Mouse (Mus musculus) intestine, embryonic 15.5 days (tissue): ENCODE data around the gene Rab7b. TPM values are rescaled to one million over a fixed set of nuclear protein-coding genes. Genes with fewer than 3 reads are reported as not detected.

Experiments used
- ATAC-seq: fragments of 200-750 bp; cut with Nextera tagmentation; 2 replicates; pipeline ENCODE4 v1.8.0; 2017; ENCODE audit warnings: moderate TSS enrichment, moderate library complexity
- H3K27ac ChIP-seq: fragments of 300-500 bp; sonication (generic); 2 replicates; pipeline ENCODE4 v1.5.1; 2015; ENCODE audit warnings: mild to moderate bottlenecking, inconsistent platforms
- H3K27me3 ChIP-seq: fragments of 300-500 bp; sonication (generic); replicated peaks from 2 replicates; pipeline ENCODE4 v1.6.1; 2015; ENCODE audit warnings: inconsistent platforms
- H3K36me3 ChIP-seq: fragments of 300-500 bp; sonication (generic); 2 replicates; pipeline ENCODE4 v1.6.1; 2015; ENCODE audit warnings: inconsistent platforms
- H3K4me1 ChIP-seq: fragments of 300-500 bp; sonication (generic); replicated peaks from 2 replicates; pipeline ENCODE4 v1.6.1; 2015; ENCODE audit warnings: inconsistent platforms
- H3K4me2 ChIP-seq: fragments of 300-500 bp; sonication (generic); replicated peaks from 2 replicates; pipeline ENCODE4 v1.6.1; 2015; ENCODE audit warnings: mild to moderate bottlenecking, inconsistent platforms
- H3K4me3 ChIP-seq: fragments of 300-500 bp; sonication (generic); replicated peaks from 2 replicates; pipeline ENCODE4 v1.5.1; 2015; ENCODE audit warnings: inconsistent platforms
- H3K9ac ChIP-seq: fragments of 300-500 bp; sonication (generic); 2 replicates; pipeline ENCODE4 v1.6.1; 2015; ENCODE audit warnings: inconsistent platforms
- H3K9me3 ChIP-seq: fragments of 300-500 bp; sonication (generic); 2 replicates; pipeline ENCODE4 v1.6.1; 2016; ENCODE audit warnings: inconsistent platforms
- WGBS: fragments of 180-500 bp; shearing (Covaris S2); methylation state at CpG from one replicate; pipeline ENCODE4 v1.1.7; 2015; 5-methylcytosine and 5-hydroxymethylcytosine counted together
- polyA plus RNA-seq: library from polyadenylated mRNA; unstranded; fragments of >200 nt; fragmentation: Nextera tagmentation; extraction: Ambion mirVana; gene quantifications from 2 replicates; pipeline ENCODE4 v1.2.1, GENCODE M21; 2015

The Rab7b gene
- polyA plus RNA-seq, 1 experiment from 2014 or later = 5.0 TPM

DNA sequence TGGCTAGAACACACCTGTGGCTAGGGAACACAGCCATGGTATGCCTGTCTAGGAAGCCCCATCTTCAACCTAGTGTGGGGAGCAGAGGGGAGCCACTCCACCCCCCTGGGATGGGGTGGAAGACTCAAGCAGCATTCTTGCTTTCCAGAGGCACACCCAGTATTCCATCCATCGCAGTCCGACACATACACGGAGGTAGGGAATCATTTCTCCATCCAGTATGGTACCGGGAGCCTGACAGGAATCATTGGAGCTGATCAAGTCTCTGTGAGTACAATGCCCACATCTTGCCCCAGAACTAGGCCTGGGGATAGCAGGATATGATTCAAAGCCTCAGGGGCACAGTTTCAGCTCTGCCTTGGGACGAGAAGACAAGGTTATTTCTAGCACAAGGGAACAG, 24.4 kb upstream of the Rab7b start:
- no peak overlapping the region for H3K4me3 ChIP-seq
- H3K27me3 ChIP-seq = 0 out of 2 replicates have a peak, but pooled peaks cover 3% of the 10 kb centered on the region
- 85% methylated on average over 5 of the region's 5 CpGs for WGBS
- ATAC-seq = no peak
- H3K4me1 ChIP-seq = no peaks in the 10 kb centered on the region
- H3K4me2 ChIP-seq = no peak overlapping the region
- H3K9me3 ChIP-seq = no peaks in the 10 kb centered on the region
- no peak overlapping the region for H3K9ac ChIP-seq
- no peak overlapping the region for H3K27ac ChIP-seq
- H3K36me3 ChIP-seq = no peaks in the 10 kb centered on the region

DNA sequence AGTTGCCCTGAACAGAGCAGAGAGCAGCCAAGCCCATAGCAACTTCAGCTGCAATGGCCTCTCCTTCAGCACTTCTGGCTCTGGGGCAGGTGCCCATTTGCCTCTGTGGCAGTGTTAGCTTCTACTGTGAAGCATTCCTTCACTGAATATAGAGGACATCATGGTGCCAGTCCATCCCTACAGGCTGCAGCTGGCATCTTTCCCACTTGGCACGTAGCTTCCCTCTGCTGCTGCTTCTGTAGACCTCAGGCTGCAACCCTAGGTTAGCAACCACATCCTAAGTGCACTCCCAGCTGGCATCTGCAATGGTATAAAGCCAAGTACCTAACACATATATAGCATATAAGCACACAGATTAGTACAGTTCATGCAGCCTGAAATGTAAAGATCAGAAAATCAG, 22.6 kb upstream of the Rab7b start:
- Histone ChIP-seq H3K27ac (no peak overlapping the region), H3K4me1 (no peaks in the 10 kb centered on the region), H3K27me3 (0 out of 2 replicates have a peak, but pooled peaks cover 3% of the 10 kb centered on the region), H3K4me3 (no peak overlapping the region), H3K9me3 (no peaks in the 10 kb centered on the region), H3K36me3 (no peaks in the 10 kb centered on the region), H3K9ac (no peak overlapping the region), H3K4me2 (no peak overlapping the region)
- ATAC-seq = no peak
- 79% methylated on average over 1 of the region's 1 CpGs for WGBS

GRCm38 (mm10) chr1:131671113-131671512, 17.4 kb upstream of the Rab7b start:
- ATAC-seq = no peak
- WGBS = 87% methylated on average over 8 of the region's 8 CpGs

GRCm38 (mm10) chr1:131672361-131672760, 16.1 kb upstream of the Rab7b start:
- WGBS = 75% methylated on average over 7 of the region's 7 CpGs
- H3K9ac ChIP-seq = no peak overlapping the region
- no peaks in the 10 kb centered on the region for H3K9me3 ChIP-seq
- H3K27ac ChIP-seq = no peak overlapping the region
- H3K27me3 ChIP-seq = no peaks in the 10 kb centered on the region
- ATAC-seq = no peak
- H3K4me2 ChIP-seq = no peak overlapping the region
- no peak overlapping the region for H3K4me3 ChIP-seq
- no peaks in the 10 kb centered on the region for H3K36me3 ChIP-seq
- no peaks in the 10 kb centered on the region for H3K4me1 ChIP-seq

More at GRCm38 (mm10) chr1:131671113-131671512, 17.4 kb upstream of the Rab7b start:
- no peaks in the 10 kb centered on the region for H3K9me3 ChIP-seq
- H3K9ac ChIP-seq = no peak overlapping the region
- no peaks in the 10 kb centered on the region for H3K4me1 ChIP-seq
- no peaks in the 10 kb centered on the region for H3K36me3 ChIP-seq
- no peak overlapping the region for H3K4me2 ChIP-seq
- no peak overlapping the region for H3K4me3 ChIP-seq
- H3K27ac ChIP-seq = no peak overlapping the region
- H3K27me3 ChIP-seq = no peaks in the 10 kb centered on the region

DNA sequence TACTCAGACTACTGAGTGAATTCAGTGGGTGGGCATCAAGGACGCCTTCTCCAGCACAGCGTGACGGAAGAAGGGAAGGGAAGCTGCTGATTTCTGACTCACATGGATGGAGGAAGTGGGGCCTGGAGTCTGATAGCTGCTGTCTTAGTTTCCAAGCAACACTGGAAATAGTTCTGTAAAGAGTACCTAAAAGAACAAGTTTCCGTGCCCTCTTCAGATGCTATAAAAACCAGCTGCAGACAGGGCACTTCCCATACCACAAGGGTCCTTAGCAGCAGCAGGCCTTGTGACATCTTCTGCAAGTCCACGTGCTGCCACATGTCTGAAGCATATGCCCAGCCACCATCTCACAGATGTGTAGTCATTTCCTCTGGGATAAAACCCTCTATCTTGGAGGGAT, 8.9 kb upstream of the Rab7b start:
- Histone ChIP-seq H3K27ac (no peak overlapping the region), H3K9ac (no peak overlapping the region), H3K9me3 (no peaks in the 10 kb centered on the region), H3K4me3 (no peak overlapping the region), H3K36me3 (no peaks in the 10 kb centered on the region), H3K27me3 (no peaks in the 10 kb centered on the region), H3K4me1 (no peaks in the 10 kb centered on the region), H3K4me2 (no peak overlapping the region)
- ATAC-seq = no peak
- WGBS = 79% methylated on average over 5 of the region's 5 CpGs

GRCm38 (mm10) chr1:131687739-131688138, 756 bp upstream of the Rab7b start:
- no peak overlapping the region for H3K27ac ChIP-seq
- no peak overlapping the region for H3K4me2 ChIP-seq
- no peaks in the 10 kb centered on the region for H3K27me3 ChIP-seq
- WGBS = 91% methylated on average over 2 of the region's 2 CpGs
- no peak for ATAC-seq
- no peak overlapping the region for H3K9ac ChIP-seq
- no peak overlapping the region for H3K4me3 ChIP-seq
- no peaks in the 10 kb centered on the region for H3K9me3 ChIP-seq
- no peaks in the 10 kb centered on the region for H3K4me1 ChIP-seq
- H3K36me3 ChIP-seq = no peaks in the 10 kb centered on the region

- Histone ChIP-seq H3K4me2 (no peak overlapping the region; the same call in 1 of the 2 replicates), H3K4me3 (no peak overlapping the region), H3K4me1 (no peaks in the 10 kb centered on the region), H3K36me3 (no peaks in the 10 kb centered on the region), H3K9ac (no peak overlapping the region), H3K9me3 (no peaks in the 10 kb centered on the region), H3K27me3 (no peaks in the 10 kb centered on the region), H3K27ac (0 out of 2 replicates have a peak overlapping the region, but pooled peaks have one; percentile 6)
- 76% methylated on average over 3 of the region's 3 CpGs for WGBS
- no peak for ATAC-seq
These were observed 521 bp downstream of the Rab7b start for GRCm38 (mm10) chr1:131689016-131689415.

DNA sequence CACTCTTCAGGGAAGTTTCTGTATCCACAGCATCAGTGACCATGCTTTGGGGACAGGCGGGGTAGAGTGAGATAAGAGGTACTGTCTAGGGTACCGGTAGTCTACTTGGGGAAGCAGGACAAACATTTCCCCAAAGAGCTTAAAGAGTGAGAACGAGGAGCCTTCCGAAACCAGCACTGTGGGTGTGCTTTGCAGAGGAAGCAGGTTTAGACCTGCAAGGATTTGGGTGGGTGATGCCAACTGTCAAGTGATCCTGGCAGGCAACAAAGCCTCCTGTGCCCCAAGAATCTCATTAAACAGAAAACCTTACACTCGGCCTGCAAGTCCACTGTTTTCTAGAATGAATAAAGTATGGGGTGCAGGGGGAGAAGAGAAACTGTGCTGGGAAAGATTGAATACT, 1.4 kb downstream of the Rab7b start:
- Histone ChIP-seq H3K4me2 (no peak overlapping the region), H3K9ac (no peak overlapping the region), H3K36me3 (no peaks in the 10 kb centered on the region), H3K4me1 (no peaks in the 10 kb centered on the region), H3K27me3 (no peaks in the 10 kb centered on the region), H3K4me3 (no peak overlapping the region), H3K27ac (no peak overlapping the region), H3K9me3 (no peaks in the 10 kb centered on the region)
- ATAC-seq = no peak
- WGBS = 83% methylated on average over 5 of the region's 5 CpGs

DNA sequence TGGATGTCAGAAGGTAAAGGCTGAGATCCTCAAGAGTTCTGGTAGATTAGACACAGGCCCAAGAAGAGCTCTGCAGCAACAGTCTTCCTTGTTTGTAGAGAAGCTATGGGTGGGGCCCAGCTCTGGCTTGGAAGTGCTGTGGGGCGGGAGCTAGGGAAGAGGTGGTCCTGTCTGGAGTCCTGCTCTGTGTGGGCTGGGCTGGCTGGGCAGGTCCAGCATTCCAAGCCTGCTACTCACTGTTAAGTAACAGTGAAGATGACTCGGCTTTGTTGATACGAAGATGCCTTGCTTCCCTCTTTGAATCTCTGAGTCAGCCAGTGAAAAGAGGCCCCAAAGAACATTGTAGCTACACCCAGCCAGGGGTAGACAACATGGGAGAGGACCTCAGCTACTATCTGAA, 1.9 kb downstream of the Rab7b start:
- 19% methylated on average over 3 of the region's 3 CpGs for WGBS
- H3K9ac ChIP-seq = no peak overlapping the region

DNA sequence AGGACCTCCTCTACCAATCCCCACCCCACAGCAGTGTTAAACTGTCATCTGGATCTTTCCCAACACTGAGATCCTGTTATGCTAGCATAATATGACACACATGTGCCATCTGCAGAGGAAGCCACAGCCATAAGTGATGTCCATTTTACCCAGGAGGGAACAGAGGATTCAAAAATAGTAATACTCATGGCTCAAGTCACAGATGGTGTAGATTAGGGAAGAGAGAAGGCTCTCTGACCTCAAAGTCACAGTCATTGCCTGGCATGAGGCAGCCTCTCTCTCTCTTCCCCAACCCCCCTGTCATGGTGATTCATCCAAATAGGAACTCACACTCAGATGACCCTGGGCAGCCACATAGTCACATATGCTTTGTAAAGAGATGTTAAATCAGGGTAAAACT, 2.9 kb downstream of the Rab7b start:
- Histone ChIP-seq H3K27ac (no peak overlapping the region), H3K27me3 (no peaks in the 10 kb centered on the region), H3K4me2 (no peak overlapping the region), H3K4me1 (no peaks in the 10 kb centered on the region), H3K9me3 (no peaks in the 10 kb centered on the region), H3K9ac (no peak overlapping the region), H3K36me3 (no peaks in the 10 kb centered on the region), H3K4me3 (no peak overlapping the region)
- no peak for ATAC-seq

More for the DNA sequence above, 1.9 kb downstream of the Rab7b start:
- H3K27me3 ChIP-seq = no peaks in the 10 kb centered on the region
- H3K9me3 ChIP-seq = no peaks in the 10 kb centered on the region
- peak; percentile 89 for ATAC-seq
- no peak overlapping the region for H3K4me3 ChIP-seq
- H3K36me3 ChIP-seq = no peaks in the 10 kb centered on the region
- H3K27ac ChIP-seq = no peak overlapping the region
- no peak overlapping the region for H3K4me2 ChIP-seq
- H3K4me1 ChIP-seq = no peaks in the 10 kb centered on the region

DNA sequence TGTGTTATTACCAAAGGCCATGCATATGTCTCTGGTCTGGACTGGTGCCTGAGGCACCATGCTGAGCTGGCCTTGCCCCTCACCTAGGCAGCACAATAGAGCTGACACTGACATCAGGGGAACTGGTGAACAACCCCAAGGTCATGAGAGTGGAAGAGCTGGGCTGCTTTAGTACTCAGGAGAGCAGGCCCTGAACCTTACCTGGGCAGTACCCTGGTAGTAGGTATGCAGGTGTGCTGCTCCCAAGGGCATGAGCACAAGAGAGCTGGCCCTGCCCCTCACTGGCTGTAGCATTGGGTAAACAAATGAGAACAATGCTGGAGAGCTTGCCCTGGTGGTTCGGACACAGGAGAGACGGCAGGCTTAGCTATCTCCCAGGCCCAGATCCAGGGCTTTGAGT, 6.8 kb downstream of the Rab7b start:
- no peaks in the 10 kb centered on the region for H3K9me3 ChIP-seq
- no peaks in the 10 kb centered on the region for H3K27me3 ChIP-seq
- peak; percentile 49 for ATAC-seq
- no peaks in the 10 kb centered on the region for H3K36me3 ChIP-seq
- no peaks in the 10 kb centered on the region for H3K4me1 ChIP-seq
- no peak overlapping the region for H3K9ac ChIP-seq
- 66% methylated on average over 2 of the region's 2 CpGs for WGBS
- H3K4me2 ChIP-seq = no peak overlapping the region
- no peak overlapping the region for H3K4me3 ChIP-seq
- H3K27ac ChIP-seq = no peak overlapping the region

DNA sequence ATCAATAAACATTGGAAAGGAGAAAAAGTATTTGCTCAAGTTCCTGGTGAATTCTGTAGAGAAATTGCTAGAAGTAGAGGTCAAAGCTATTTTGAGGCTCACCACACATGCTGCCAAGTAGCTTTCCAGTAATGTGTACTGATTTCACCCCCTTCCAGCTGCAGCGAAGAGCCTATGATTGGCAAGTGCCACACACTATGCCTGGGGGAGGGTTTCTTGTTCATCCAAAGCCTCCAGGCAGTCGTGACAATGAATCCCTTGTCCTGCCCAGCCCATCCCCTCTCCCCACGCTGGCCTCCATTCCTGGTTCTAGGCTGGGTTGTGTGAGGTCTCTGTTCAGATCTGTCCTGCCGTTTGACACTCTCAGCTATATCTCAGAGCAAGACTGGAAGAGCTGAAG, 7.8 kb downstream of the Rab7b start:
- no peak overlapping the region for H3K4me3 ChIP-seq
- H3K27ac ChIP-seq = no peak overlapping the region
- H3K36me3 ChIP-seq = no peaks in the 10 kb centered on the region
- no peaks in the 10 kb centered on the region for H3K9me3 ChIP-seq
- H3K27me3 ChIP-seq = no peaks in the 10 kb centered on the region
- ATAC-seq = no peak
- no peak overlapping the region for H3K9ac ChIP-seq
- no peak overlapping the region for H3K4me2 ChIP-seq
- no peaks in the 10 kb centered on the region for H3K4me1 ChIP-seq
- 64% methylated on average over 4 of the region's 4 CpGs for WGBS

- Histone ChIP-seq H3K27ac (no peak overlapping the region), H3K36me3 (no peaks in the 10 kb centered on the region), H3K9me3 (no peaks in the 10 kb centered on the region), H3K9ac (no peak overlapping the region), H3K4me1 (no peaks in the 10 kb centered on the region), H3K4me3 (no peak overlapping the region), H3K4me2 (no peak overlapping the region), H3K27me3 (no peaks in the 10 kb centered on the region)
- no peak for ATAC-seq
- WGBS = 89% methylated on average over 3 of the region's 3 CpGs
These were observed 10.3 kb downstream of the Rab7b start for GRCm38 (mm10) chr1:131698770-131699169.
